Mouse (Mus musculus): ENCODE results near the gene Pnn. TPM values are rescaled to one million over a fixed set of nuclear protein-coding genes. Genes with fewer than 3 reads are reported as not detected.
"Not testable (repeated sequence)": the region's sequence is repeated elsewhere in the genome, so short reads cannot be mapped to it uniquely, and the experiment has no call there.

Pnn gene
- total and polyA plus RNA-seq, 3 experiments: 38.4 to 216 (median 132) TPM

DNA sequence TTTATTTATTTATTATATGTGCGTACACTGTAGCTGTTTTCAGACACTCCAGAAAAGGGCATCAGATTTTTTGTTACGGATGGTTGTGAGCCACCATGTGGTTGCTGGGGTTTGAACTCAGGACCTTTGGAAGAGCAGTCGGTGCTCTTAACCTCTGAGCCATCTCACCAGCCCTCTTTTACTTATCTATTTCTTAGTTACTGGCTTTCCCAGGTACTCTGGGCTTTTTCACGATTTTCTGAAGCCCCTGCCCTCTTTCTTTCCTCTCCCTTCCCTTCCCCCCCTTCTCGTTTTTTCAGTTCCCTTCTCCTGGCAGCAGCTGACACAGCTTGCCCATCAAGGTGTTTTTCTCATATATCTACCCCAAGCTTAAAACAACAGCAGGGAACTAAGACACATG lies 8.4 kb upstream of the Pnn start:
- TF ChIP-seq TBP (IDR thresholded peaks at IDR 0.05; ENCODE audit: low read depth, low read length) (peak; percentile 64; the same call in 1 of the 2 replicates), ETS1 (IDR thresholded peaks at IDR 0.05; ENCODE audit: low read depth, low read length) (0 out of 2 replicates have a peak, but pooled peaks have one; percentile 6)
- H3K4me3 ChIP-seq (ENCODE audit: control insufficient read depth in 1 of 2, insufficient read depth in 1 of 2, low read depth in 2 of 2, low read length in 2 of 2); H3K27me3 ChIP-seq (ENCODE audit: control insufficient read depth in 1 of 2, insufficient read depth in 2 of 2, low read length in 2 of 2); H3K9ac ChIP-seq (ENCODE audit: control insufficient read depth, low read depth, low read length, poor library complexity, severe bottlenecking); DNase-seq (ENCODE audit: low read depth, low spot score); H3K9me3 ChIP-seq (replicated peaks; ENCODE audit: insufficient read depth, low read length): not testable (repeated sequence)
- peaks cover 44% of the 10 kb centered on the region for H3K79me2 ChIP-seq (ENCODE audit: control insufficient read depth, insufficient read depth, low read length, poor library complexity)
- peak overlapping the region; percentile 3; the same call in 1 of the 2 replicates for H3K27ac ChIP-seq (ENCODE audit: control insufficient read depth, low read depth, low read length)
- peaks cover 29 to 49% of the 10 kb centered on the region in 2 experiments for H3K4me1 ChIP-seq (ENCODE audit: control insufficient read depth in 1 of 2, insufficient read depth in 2 of 2, low read length in 2 of 2)
- peaks cover 0 to 60% of the 10 kb centered on the region in 2 experiments; a peak in 3 of 4 replicates for H3K36me3 ChIP-seq (ENCODE audit: control insufficient read depth in 1 of 2, insufficient read depth in 2 of 2, low read length in 2 of 2)

DNA sequence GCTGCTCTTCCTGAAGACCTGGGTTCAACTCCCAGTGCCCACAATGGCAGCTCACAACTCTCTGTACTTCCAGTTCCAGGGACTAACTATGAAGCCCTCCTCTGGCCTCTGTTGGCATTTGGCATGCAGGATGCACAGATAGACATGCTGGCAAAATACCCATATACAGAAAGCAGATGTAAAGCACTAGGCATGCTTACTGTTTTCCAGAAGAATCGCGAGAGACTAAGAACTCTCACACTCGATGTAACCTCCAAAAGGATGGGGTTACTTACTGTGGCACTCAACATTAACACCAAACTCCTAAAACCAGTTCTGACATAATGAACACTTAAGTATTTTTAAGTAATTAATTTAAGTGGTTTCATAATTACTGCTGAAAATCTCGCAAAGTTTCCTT lies 6.4 kb upstream of the Pnn start:
- Histone ChIP-seq H3K4me1 (ENCODE audit: control insufficient read depth in 1 of 2, insufficient read depth in 2 of 2, low read length in 2 of 2) (peaks cover 14 to 33% of the 10 kb centered on the region in 2 experiments), H3K27ac (ENCODE audit: control insufficient read depth, low read depth, low read length) (peak overlapping the region; percentile 80), H3K36me3 (ENCODE audit: control insufficient read depth in 1 of 2, insufficient read depth in 2 of 2, low read length in 2 of 2) (peaks cover 0 to 45% of the 10 kb centered on the region in 2 experiments; a peak in 3 of 4 replicates), H3K79me2 (ENCODE audit: control insufficient read depth, insufficient read depth, low read length, poor library complexity) (peaks cover 33% of the 10 kb centered on the region), H3K9ac (ENCODE audit: control insufficient read depth, low read depth, low read length, poor library complexity, severe bottlenecking) (peak overlapping the region; percentile 80), H3K27me3 (ENCODE audit: control insufficient read depth in 1 of 2, insufficient read depth in 2 of 2, low read length in 2 of 2) (no peaks in the 10 kb centered on the region), H3K4me3 (ENCODE audit: control insufficient read depth in 1 of 2, insufficient read depth in 1 of 2, low read depth in 2 of 2, low read length in 2 of 2) (peak overlapping the region; percentile 84 to 94), H3K9me3 (replicated peaks; ENCODE audit: insufficient read depth, low read length) (no peaks in the 10 kb centered on the region)
- TF ChIP-seq MXI1 (IDR thresholded peaks at IDR 0.05; ENCODE audit: low read depth, low read length) (0 out of 2 replicates have a peak, but pooled peaks have one; percentile 29), ELF1 (IDR thresholded peaks at IDR 0.05; ENCODE audit: low read depth, low read length) (no peak), SIN3A (IDR thresholded peaks at IDR 0.05; ENCODE audit: low read length) (no peak), ETS1 (IDR thresholded peaks at IDR 0.05; ENCODE audit: low read depth, low read length) (no peak), TBP (IDR thresholded peaks at IDR 0.05; ENCODE audit: low read depth, low read length) (0 out of 2 replicates have a peak, but pooled peaks have one; percentile 52), UBTF (IDR thresholded peaks at IDR 0.05; ENCODE audit: borderline replicate concordance, insufficient read depth, low read depth, low read length) (no peak)
- DNase-seq (ENCODE audit: low read depth, low spot score): peak; percentile 54

DNA sequence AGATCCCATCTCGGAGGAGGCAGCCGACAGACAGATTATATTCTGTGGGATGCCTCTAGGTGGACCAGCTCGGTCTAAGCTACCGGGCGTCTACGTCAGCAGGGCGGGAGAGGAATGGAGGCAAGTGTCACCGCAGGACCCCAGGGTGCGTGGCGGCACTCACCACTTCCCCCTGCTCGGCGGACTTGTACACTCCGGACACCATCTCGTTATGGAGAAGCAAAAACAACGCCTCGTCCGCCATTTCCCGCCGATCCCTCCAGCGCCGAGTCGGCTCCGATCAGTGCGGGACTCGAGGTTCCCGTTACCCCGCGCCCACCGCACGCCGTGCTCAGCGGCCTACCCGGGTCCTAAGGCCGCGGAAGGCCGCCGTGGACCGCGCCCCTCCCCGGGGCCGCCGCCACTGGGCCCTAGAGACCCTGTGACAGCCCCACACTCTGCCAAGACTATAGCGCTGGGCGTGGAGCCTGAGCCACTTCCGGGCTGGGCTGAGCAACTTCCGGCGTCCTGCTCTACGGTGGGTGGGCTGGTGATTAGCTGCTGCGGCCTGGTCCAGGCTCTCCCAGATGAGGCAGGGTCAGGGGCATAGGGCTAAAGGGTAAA lies 5.6 kb upstream of the Pnn start, which contains the start of gene Trappc6b:
Gene Trappc6b (minus strand): TSS at position 480 of the 603 bp plus-strand sequence.
- H3K27ac ChIP-seq (ENCODE audit: control insufficient read depth, low read depth, low read length): peak within 1 kb of the TSS; percentile 80
- H3K9me3 ChIP-seq (replicated peaks; ENCODE audit: insufficient read depth, low read length): no peaks in the 10 kb centered on the region
- H3K27me3 ChIP-seq (ENCODE audit: control insufficient read depth in 1 of 2, insufficient read depth in 2 of 2, low read length in 2 of 2): no peaks in the 10 kb centered on the region
- peaks cover 10 to 29% of the 10 kb centered on the region in 2 experiments for H3K4me1 ChIP-seq (ENCODE audit: control insufficient read depth in 1 of 2, insufficient read depth in 2 of 2, low read length in 2 of 2)
- peak within 1 kb of the TSS; percentile 80 for H3K9ac ChIP-seq (ENCODE audit: control insufficient read depth, low read depth, low read length, poor library complexity, severe bottlenecking)
- peak within 1 kb of the TSS; percentile 84 to 94 for H3K4me3 ChIP-seq (ENCODE audit: control insufficient read depth in 1 of 2, insufficient read depth in 1 of 2, low read depth in 2 of 2, low read length in 2 of 2)
- H3K36me3 ChIP-seq (ENCODE audit: control insufficient read depth in 1 of 2, insufficient read depth in 2 of 2, low read length in 2 of 2): peaks cover 0 to 43% of the 10 kb centered on the region in 2 experiments; a peak in 3 of 4 replicates
- peaks cover 33% of the 10 kb centered on the region for H3K79me2 ChIP-seq (ENCODE audit: control insufficient read depth, insufficient read depth, low read length, poor library complexity)
- DNase-seq (ENCODE audit: low read depth, low spot score): peak; percentile 88
- TF ChIP-seq GATA1 (IDR thresholded peaks at IDR 0.05; ENCODE audit: low read depth, low read length): no peak
- peak; percentile 50; the same call in 1 of the 2 replicates for TF ChIP-seq TBP (IDR thresholded peaks at IDR 0.05; ENCODE audit: low read depth, low read length)
- no peak for TF ChIP-seq POLR2AphosphoS5 (IDR thresholded peaks at IDR 0.05; ENCODE audit: borderline replicate concordance, low read depth, low read length)
- TF ChIP-seq E2F4 (IDR thresholded peaks at IDR 0.05; ENCODE audit: borderline replicate concordance, low read depth, low read length): peak; percentile 39; the same call in 1 of the 2 replicates
- TF ChIP-seq MYC (IDR thresholded peaks at IDR 0.05; ENCODE audit: low read depth, low read length): no peak
- no peak for TF ChIP-seq MAZ (IDR thresholded peaks at IDR 0.05; ENCODE audit: low read depth, low read length)
- no peak for TF ChIP-seq MAFK (IDR thresholded peaks at IDR 0.05; ENCODE audit: borderline replicate concordance, low read depth, low read length)
- TF ChIP-seq JUND (IDR thresholded peaks at IDR 0.05; ENCODE audit: low read depth, low read length): no peak
- TF ChIP-seq SMC3 (IDR thresholded peaks at IDR 0.05; ENCODE audit: low read depth, low read length): no peak
- no peak for TF ChIP-seq MEF2A (IDR thresholded peaks at IDR 0.05; ENCODE audit: extremely low read depth, insufficient replicate concordance, low read depth, low read length, poor library complexity, severe bottlenecking)
- TF ChIP-seq MAX (IDR thresholded peaks at IDR 0.05; ENCODE audit: low read length): no peak
- TF ChIP-seq ELF1 (IDR thresholded peaks at IDR 0.05; ENCODE audit: low read depth, low read length): peak; percentile 71
- no peak for TF ChIP-seq ZNF384 (IDR thresholded peaks at IDR 0.05; ENCODE audit: low read depth, low read length)
- TF ChIP-seq POLR2AphosphoS2 (IDR thresholded peaks at IDR 0.05; ENCODE audit: low read length): peak; percentile 65; the same call in 1 of the 2 replicates
- peak in 1 of 2 experiments; percentile 26; a peak in 1 of 4 replicates for TF ChIP-seq EP300 (IDR thresholded peaks at IDR 0.05; ENCODE audit: low read depth in 1 of 2, low read length in 2 of 2)
- TF ChIP-seq TAL1 (IDR thresholded peaks at IDR 0.05; ENCODE audit: low read length): no peak
- peak; percentile 31; the same call in 1 of the 2 replicates for TF ChIP-seq MXI1 (IDR thresholded peaks at IDR 0.05; ENCODE audit: low read depth, low read length)
- TF ChIP-seq POLR2A (IDR thresholded peaks at IDR 0.05; ENCODE audit: control insufficient read depth in 1 of 2, insufficient read depth in 1 of 2, low read depth in 1 of 2, low read length in 2 of 2, poor library complexity in 1 of 2): peak; percentile 89 to 92
- TF ChIP-seq KAT2A (conservative IDR thresholded peaks at IDR 0.05; ENCODE audit: low read depth, low read length): no peak
- no peak for TF ChIP-seq RCOR1 (IDR thresholded peaks at IDR 0.05; ENCODE audit: low read depth, low read length)
- TF ChIP-seq SIN3A (IDR thresholded peaks at IDR 0.05; ENCODE audit: low read length): no peak

Measured in MEL (cell line).